Mouse (Mus musculus) embryonic facial prominence, embryonic 10.5 days (tissue): ENCODE data around the gene Basp1. TPM values are rescaled to one million over a fixed set of nuclear protein-coding genes. Genes with fewer than 3 reads are reported as not detected.

ENCODE experiments used
- DNase-seq: peaks from one replicate; pipeline ENCODE4 v3.0.0-alpha.2; 2017; ENCODE audit warnings: low spot score
- H3K27ac ChIP-seq: fragments of 300-500 bp; sonication (generic); replicated peaks from 2 replicates; pipeline ENCODE4 v1.5.1; 2016; ENCODE audit warnings: mild to moderate bottlenecking
- H3K27me3 ChIP-seq: fragments of 300-500 bp; sonication (generic); replicated peaks from 2 replicates; pipeline ENCODE4 v1.6.1; 2016; ENCODE audit warnings: low read depth, mild to moderate bottlenecking; ENCODE audit not compliant: poor library complexity, severe bottlenecking
- H3K36me3 ChIP-seq: fragments of 300-500 bp; sonication (generic); replicated peaks from 2 replicates; pipeline ENCODE4 v1.6.1; 2016; ENCODE audit warnings: mild to moderate bottlenecking, moderate library complexity
- H3K4me1 ChIP-seq: fragments of 300-500 bp; sonication (generic); 2 replicates; pipeline ENCODE4 v1.6.1; 2016
- H3K4me3 ChIP-seq: fragments of 300-500 bp; sonication (generic); 2 replicates; pipeline ENCODE4 v1.5.1; 2016; ENCODE audit warnings: mild to moderate bottlenecking, moderate library complexity
- H3K9me3 ChIP-seq: fragments of 300-500 bp; sonication (generic); 2 replicates; pipeline ENCODE4 v1.6.1; 2016; ENCODE audit warnings: mild to moderate bottlenecking
- WGBS: fragments of 180-500 bp; shearing (Covaris S2); methylation state at CpG from one replicate; pipeline ENCODE4 v1.1.7; 2016; 5-methylcytosine and 5-hydroxymethylcytosine counted together
- polyA plus RNA-seq: library from polyadenylated mRNA; unstranded; fragments of >200 nt; fragmentation: Nextera tagmentation; extraction: Ambion mirVana; gene quantifications from 2 replicates; pipeline ENCODE4 v1.2.1, GENCODE M21; 2016

Basp1 gene
- polyA plus RNA-seq, 1 experiment from 2014 or later: 48.4 TPM

DNA sequence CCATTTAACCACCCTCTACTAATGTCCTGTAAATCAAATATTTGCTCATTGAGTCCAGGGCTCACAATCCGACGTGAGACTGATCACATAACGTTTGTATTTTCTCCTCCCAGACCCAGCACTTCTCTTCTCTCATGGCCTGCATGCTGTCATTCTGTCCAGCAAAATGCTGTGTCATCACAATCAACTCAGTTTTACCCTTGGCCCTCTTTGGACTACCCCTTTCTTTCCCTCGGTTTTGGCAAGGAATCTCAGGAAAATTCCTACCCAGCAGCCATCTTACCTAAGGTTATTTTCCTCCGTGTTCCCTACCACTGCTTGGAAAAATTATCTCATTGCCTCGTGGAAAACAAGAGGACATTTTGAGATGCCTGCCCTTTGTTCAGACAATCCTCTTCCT lies 60.1 kb downstream of the Basp1 start:
- WGBS: 83% methylated on average over 6 of the region's 6 CpGs
- H3K27ac ChIP-seq: no peak overlapping the region
- H3K36me3 ChIP-seq: no peaks in the 10 kb centered on the region
- no peaks in the 10 kb centered on the region for H3K9me3 ChIP-seq
- H3K4me1 ChIP-seq: no peaks in the 10 kb centered on the region
- H3K4me3 ChIP-seq: no peak overlapping the region
- no peaks in the 10 kb centered on the region for H3K27me3 ChIP-seq
- no peak for DNase-seq

DNA sequence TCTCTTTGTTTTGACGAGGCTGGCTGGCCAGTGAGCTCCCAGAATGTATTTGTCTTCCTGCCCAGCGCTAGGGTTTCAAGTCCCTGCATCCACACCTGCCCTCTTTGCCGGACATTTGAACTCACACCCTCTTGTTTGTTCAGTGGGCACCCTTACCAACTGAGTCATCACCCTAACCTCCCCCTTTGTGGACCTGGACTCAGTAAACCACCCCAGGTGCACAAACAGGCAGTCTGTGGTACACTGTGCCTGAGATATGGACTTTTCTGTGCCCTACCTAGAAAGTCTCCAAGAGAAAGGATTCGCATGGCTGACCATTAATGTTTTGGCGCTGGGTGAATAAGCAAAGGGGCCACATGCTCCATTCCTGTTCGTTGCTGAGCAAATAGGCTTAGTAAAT lies 70.3 kb downstream of the Basp1 start:
- no peaks in the 10 kb centered on the region for H3K4me1 ChIP-seq
- no peak overlapping the region for H3K27ac ChIP-seq
- no peak for DNase-seq
- 76% methylated on average over 6 of the region's 6 CpGs for WGBS
- H3K27me3 ChIP-seq: no peaks in the 10 kb centered on the region
- no peaks in the 10 kb centered on the region for H3K9me3 ChIP-seq
- no peaks in the 10 kb centered on the region for H3K36me3 ChIP-seq
- H3K4me3 ChIP-seq: no peak overlapping the region

DNA sequence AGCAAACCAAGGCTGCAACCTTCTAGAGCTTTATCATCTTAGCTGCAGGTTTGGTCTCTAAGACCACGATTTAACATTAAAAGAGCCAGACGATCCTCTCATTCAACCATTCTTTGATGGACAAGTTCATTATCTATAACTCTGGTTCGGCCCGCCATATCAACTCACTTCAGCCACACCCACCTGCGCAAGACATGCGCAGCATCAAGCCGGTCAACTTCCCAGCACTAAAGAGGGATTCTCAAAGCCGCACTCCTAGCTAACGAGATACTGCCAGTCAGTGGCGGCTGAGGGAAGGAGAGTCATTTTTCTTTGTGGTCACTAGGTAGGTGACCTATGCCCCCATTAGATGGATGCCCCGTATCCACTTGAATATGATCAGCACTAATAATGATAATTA lies 78.3 kb downstream of the Basp1 start:
- WGBS: 85% methylated on average over 11 of the region's 11 CpGs
- Histone ChIP-seq H3K27me3 (no peaks in the 10 kb centered on the region), H3K27ac (no peak overlapping the region), H3K36me3 (no peaks in the 10 kb centered on the region), H3K4me3 (no peak overlapping the region), H3K9me3 (no peaks in the 10 kb centered on the region), H3K4me1 (peaks cover 6% of the 10 kb centered on the region; the same call in 1 of the 2 replicates)
- no peak for DNase-seq

DNA sequence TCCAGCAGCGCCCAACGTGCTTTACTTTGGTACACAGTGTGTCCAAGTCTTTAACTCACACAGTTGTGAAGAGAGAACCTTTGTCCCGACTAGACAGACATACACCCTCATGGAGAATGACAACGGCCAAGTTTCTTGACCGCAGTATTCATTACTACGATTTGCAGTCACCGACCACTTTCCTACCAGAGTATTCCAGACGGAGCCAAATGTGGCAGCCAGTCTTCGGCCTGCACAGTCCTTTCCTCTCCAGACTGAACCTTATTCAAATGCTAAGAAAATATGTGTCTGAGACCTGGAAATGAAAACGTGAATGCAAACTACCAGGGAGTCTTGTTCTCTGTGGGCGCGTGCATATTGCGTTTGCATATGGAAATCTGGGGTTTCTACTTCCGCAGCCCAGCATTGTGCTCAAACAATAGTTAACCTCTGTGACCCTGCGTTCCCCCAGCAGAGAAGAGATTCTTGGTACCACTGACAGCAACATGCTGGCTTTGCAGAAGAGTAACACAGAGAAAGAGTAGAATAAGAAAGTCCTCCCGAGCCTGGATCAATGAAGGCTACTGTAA lies 81.6 kb downstream of the Basp1 start:
- Histone ChIP-seq H3K9me3 (no peaks in the 10 kb centered on the region), H3K4me1 (peaks cover 9% of the 10 kb centered on the region; the same call in 1 of the 2 replicates), H3K27me3 (no peaks in the 10 kb centered on the region), H3K36me3 (no peaks in the 10 kb centered on the region), H3K27ac (no peak overlapping the region), H3K4me3 (no peak overlapping the region)
- no peak for DNase-seq
- 53% methylated on average over 16 of the region's 16 CpGs for WGBS

DNA sequence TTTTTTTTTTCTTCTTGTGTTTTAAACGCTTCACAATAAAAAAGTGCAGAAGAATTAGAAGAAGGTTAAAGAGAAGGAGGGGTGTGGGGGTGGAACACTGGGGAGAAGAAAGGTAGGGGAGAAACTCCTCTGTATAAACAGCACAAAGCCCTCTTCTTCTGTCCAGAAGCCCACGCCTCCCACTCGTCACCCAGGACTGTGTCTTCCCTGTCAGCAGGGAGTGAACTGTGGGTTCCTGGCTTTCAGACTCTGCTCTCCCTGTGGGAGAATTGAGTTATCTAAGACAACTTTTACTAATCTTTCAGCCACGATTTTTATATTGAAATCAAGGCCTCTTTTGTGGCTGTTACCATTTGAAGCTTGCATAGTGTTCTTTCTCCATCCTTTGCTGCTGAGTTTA lies 82.6 kb downstream of the Basp1 start:
- Histone ChIP-seq H3K27ac (no peak overlapping the region), H3K36me3 (no peaks in the 10 kb centered on the region)

GRCm38 (mm10) chr15:25322601-25323000 lies 91.0 kb downstream of the Basp1 start:
- no peak for DNase-seq
- Histone ChIP-seq H3K27me3 (no peaks in the 10 kb centered on the region), H3K27ac (no peak overlapping the region), H3K4me3 (no peak overlapping the region), H3K9me3 (no peaks in the 10 kb centered on the region), H3K4me1 (0 out of 2 replicates have a peak, but pooled peaks cover 2% of the 10 kb centered on the region), H3K36me3 (no peaks in the 10 kb centered on the region)
- 76% methylated on average over 2 of the region's 2 CpGs for WGBS

More for the DNA sequence above, 82.6 kb downstream of the Basp1 start:
- Histone ChIP-seq H3K27me3 (no peaks in the 10 kb centered on the region), H3K4me1 (peaks cover 9% of the 10 kb centered on the region; the same call in 1 of the 2 replicates), H3K9me3 (no peaks in the 10 kb centered on the region), H3K4me3 (no peak overlapping the region)
- 68% methylated on average over 4 of the region's 4 CpGs for WGBS
- DNase-seq: no peak

GRCm38 (mm10) chr15:25322111-25322510 lies 91.5 kb downstream of the Basp1 start:
- WGBS: 92% methylated on average over 3 of the region's 3 CpGs
- no peaks in the 10 kb centered on the region for H3K27me3 ChIP-seq

DNA sequence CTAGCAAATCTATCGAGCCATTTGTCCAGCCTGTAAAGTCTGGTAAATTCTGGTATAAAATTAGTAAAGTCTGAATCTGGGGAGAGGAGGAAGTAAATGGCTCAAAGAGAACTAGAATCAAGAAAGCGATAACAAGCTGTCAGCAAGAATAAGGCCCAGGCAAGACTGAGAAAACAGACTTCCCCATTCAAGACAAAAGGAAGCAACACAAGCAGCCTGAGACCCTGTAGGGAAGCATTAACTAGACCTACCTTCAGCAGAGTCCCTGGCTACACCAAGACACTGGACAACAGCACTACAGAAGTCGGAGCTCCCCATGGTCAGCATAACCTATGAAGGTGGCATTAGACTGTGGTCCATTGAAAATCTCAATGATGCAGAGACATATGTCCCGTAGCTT lies 91.9 kb downstream of the Basp1 start:
- H3K4me1 ChIP-seq: no peaks in the 10 kb centered on the region
- H3K27me3 ChIP-seq: no peaks in the 10 kb centered on the region
- DNase-seq: no peak
- H3K36me3 ChIP-seq: no peaks in the 10 kb centered on the region
- H3K9me3 ChIP-seq: no peaks in the 10 kb centered on the region
- WGBS: 92% methylated on average over 4 of the region's 4 CpGs
- no peak overlapping the region for H3K27ac ChIP-seq
- H3K4me3 ChIP-seq: no peak overlapping the region

More at GRCm38 (mm10) chr15:25322111-25322510, 91.5 kb downstream of the Basp1 start:
- Histone ChIP-seq H3K4me3 (no peak overlapping the region), H3K9me3 (no peaks in the 10 kb centered on the region), H3K4me1 (no peaks in the 10 kb centered on the region), H3K36me3 (no peaks in the 10 kb centered on the region), H3K27ac (no peak overlapping the region)
- DNase-seq: no peak

GRCm38 (mm10) chr15:25314471-25314870 lies 99.1 kb downstream of the Basp1 start:
- Histone ChIP-seq H3K36me3 (no peaks in the 10 kb centered on the region), H3K4me1 (no peaks in the 10 kb centered on the region), H3K27ac (no peak overlapping the region), H3K4me3 (no peak overlapping the region), H3K9me3 (no peaks in the 10 kb centered on the region), H3K27me3 (no peaks in the 10 kb centered on the region)
- DNase-seq: no peak
- 92% methylated on average over 3 of the region's 3 CpGs for WGBS

Other genes starting within 250 kb of the Basp1 start
- 44.2 and 47.2 TPM in 2 replicates for gene Myo10, start 208.8 kb upstream of the Basp1 start, polyA plus RNA-seq